Mouse (Mus musculus) heart, embryonic 11.5 days (tissue): ENCODE data around the gene Pdrg1. TPM values are rescaled to one million over a fixed set of nuclear protein-coding genes. Genes with fewer than 3 reads are reported as not detected.

Experiments used
- polyA plus RNA-seq: library from polyadenylated mRNA; unstranded; fragments of >200 nt; fragmentation: Nextera tagmentation; extraction: Ambion mirVana; gene quantifications from 2 replicates; pipeline ENCODE4 v1.2.1, GENCODE M21; 2014

The Pdrg1 gene
- polyA plus RNA-seq, 1 experiment from 2014 or later: 60.8 TPM

Other genes with a start within 250 kb of the Pdrg1 start
- 69.8 and 73.1 TPM in 2 replicates for gene Bcl2l1, start 183.7 kb downstream of the Pdrg1 start, polyA plus RNA-seq
- 81.0 and 88.3 TPM in 2 replicates for gene Tpx2, start 167.5 kb downstream of the Pdrg1 start, polyA plus RNA-seq
- not detected in 2 replicates for gene Mylk2, start 104.1 kb downstream of the Pdrg1 start, polyA plus RNA-seq
- 0.52 and 0.83 TPM in 2 replicates for gene Foxs1, start 82.2 kb downstream of the Pdrg1 start, polyA plus RNA-seq
- gene Dusp15, start 63.7 kb downstream of the Pdrg1 start, polyA plus RNA-seq: 0.07 TPM in 1 of 2 replicates, not detected in the other
- 0.76 TPM in 1 of 2 replicates, not detected in the other for gene Ttll9, start 52.9 kb downstream of the Pdrg1 start, polyA plus RNA-seq
- not detected in 2 replicates for gene Xkr7, start 16.4 kb upstream of the Pdrg1 start, polyA plus RNA-seq
- 5.2 and 6.1 TPM in 2 replicates for gene Ccm2l, start 50.5 kb upstream of the Pdrg1 start, polyA plus RNA-seq
- 0.87 and 1.6 TPM in 2 replicates for gene Hck, start 93.0 kb upstream of the Pdrg1 start, polyA plus RNA-seq
- 73.2 and 75.8 TPM in 2 replicates for gene Tm9sf4, start 145.9 kb upstream of the Pdrg1 start, polyA plus RNA-seq
- 4.8 and 5.6 TPM in 2 replicates for gene Tspyl3, start 210.0 kb upstream of the Pdrg1 start, polyA plus RNA-seq
- gene Plagl2, start 226.0 kb upstream of the Pdrg1 start, polyA plus RNA-seq: 22.6 and 25.3 TPM in 2 replicates
- 5.8 and 6.6 TPM in 2 replicates for gene Pofut1, start 226.1 kb upstream of the Pdrg1 start, polyA plus RNA-seq